ENCODE assay signal across 33 mouse cellular contexts in genomic region chr13:20213861-20214260, GRCm38 (mm10).
"Had no signal": no experiment of that assay in that cellular context is flagged by ENCODE, and none has a peak within 500 bp of the region (broad histone marks: within the 10 kb centered on the region; RNA-seq: fewer than 3 reads in every experiment).

No protein-coding gene starts in this region.

- H3K9ac ChIP-seq: heart, embryonic 12.5 days; heart, embryonic 13.5 days; heart, embryonic 15.5 days; hindbrain, embryonic 12.5 days; hindbrain, embryonic 13.5 days; hindbrain, embryonic 14.5 days; hindbrain, embryonic 15.5 days; kidney, embryonic 15.5 days had no signal

- H3K27me3 ChIP-seq: heart, embryonic 12.5 days; heart, embryonic 13.5 days; heart, embryonic 15.5 days; hindbrain, embryonic 12.5 days; hindbrain, embryonic 13.5 days; hindbrain, embryonic 15.5 days; kidney, embryonic 15.5 days had no signal

- H3K4me3 ChIP-seq: heart, embryonic 10.5 days; heart, embryonic 12.5 days; heart, embryonic 13.5 days; heart, embryonic 15.5 days; hindbrain, embryonic 10.5 days; hindbrain, embryonic 12.5 days; hindbrain, embryonic 13.5 days; hindbrain, embryonic 15.5 days; kidney, embryonic 15.5 days; layer of hippocampus, adult 2 months; left cerebral cortex, adult 2 months had no signal

- DNase-seq: heart, postnatal 10 days; heart, postnatal 14 days; heart, postnatal 36 days; heart, postnatal 4 days; kidney, adult 11 months; kidney, adult 18-20 months; kidney, adult 2 months; kidney, adult 8-10 months; kidney, adult 9 months; kidney, postnatal 10 days; kidney, postnatal 14 days; kidney, postnatal 25 days; kidney, postnatal 36 days; kidney, postnatal 4 days; layer of hippocampus, adult 9-11 months; layer of hippocampus, postnatal 36 days had no signal

- H3K4me2 ChIP-seq: heart, embryonic 11.5 days; heart, embryonic 12.5 days; heart, embryonic 13.5 days; heart, embryonic 15.5 days; hindbrain, embryonic 12.5 days; hindbrain, embryonic 13.5 days; hindbrain, embryonic 14.5 days; hindbrain, embryonic 15.5 days; kidney, embryonic 15.5 days had no signal

- ATAC-seq: hindbrain, embryonic 16.5 days; hindbrain, postnatal 0 days; inflammation-experienced regulatory T-cells, adult 6 months had no signal

- H3K36me3 ChIP-seq: heart, embryonic 10.5 days; heart, embryonic 12.5 days; heart, embryonic 13.5 days; heart, embryonic 15.5 days; hindbrain, embryonic 10.5 days; hindbrain, embryonic 12.5 days; hindbrain, embryonic 13.5 days; hindbrain, embryonic 15.5 days; kidney, embryonic 15.5 days had no signal

- H3K9me3 ChIP-seq: heart, embryonic 10.5 days; heart, embryonic 12.5 days; heart, embryonic 13.5 days; heart, embryonic 15.5 days; hindbrain, embryonic 10.5 days; hindbrain, embryonic 12.5 days; hindbrain, embryonic 15.5 days; kidney, embryonic 15.5 days had no signal

- H3K27ac ChIP-seq: heart, embryonic 10.5 days; heart, embryonic 13.5 days; heart, embryonic 15.5 days; hindbrain, embryonic 10.5 days; hindbrain, embryonic 12.5 days; hindbrain, embryonic 13.5 days; hindbrain, embryonic 14.5 days; hindbrain, embryonic 15.5 days; hindbrain, postnatal 0 days; kidney, embryonic 15.5 days; kidney, postnatal 0 days; layer of hippocampus, adult 2 months; left cerebral cortex, adult 2 months had no signal

- H3K4me1 ChIP-seq: heart, embryonic 15.5 days; hindbrain, embryonic 10.5 days; hindbrain, embryonic 12.5 days; hindbrain, embryonic 13.5 days; hindbrain, embryonic 15.5 days; kidney, embryonic 15.5 days had no signal
